Mouse (Mus musculus): ENCODE results near the gene Pfas.

DNA sequence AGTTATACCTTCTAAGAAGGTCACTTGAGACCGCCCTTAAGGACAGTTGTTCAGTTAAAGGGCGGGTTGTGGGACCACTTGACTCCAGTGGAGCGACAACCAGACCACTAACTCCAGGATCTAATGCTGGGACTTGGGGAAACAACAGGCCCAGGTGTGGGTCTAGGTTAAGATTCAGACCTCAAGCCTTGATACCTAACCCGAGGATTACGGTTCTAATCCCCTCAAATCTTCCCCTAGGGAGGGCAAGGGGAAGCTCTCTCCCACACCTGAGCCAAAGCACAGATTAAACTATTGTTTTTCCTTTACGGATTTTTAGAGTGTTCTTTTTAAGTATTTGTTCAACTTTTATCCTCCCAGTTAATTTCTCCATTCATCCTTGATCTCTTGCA, 34.2 kb downstream of the Pfas start:
- TF ChIP-seq CTCF (IDR thresholded peaks at IDR 0.05 in 2 of 3, conservative IDR thresholded peaks at IDR 0.05 in 1 of 3; ENCODE audit: control insufficient read depth in 1 of 3, insufficient read depth in 1 of 3, low read depth in 2 of 3, low read length in 3 of 3, poor library complexity in 1 of 3, severe bottlenecking in 1 of 3) (no peak), USF2 (IDR thresholded peaks at IDR 0.05; ENCODE audit: borderline replicate concordance in 1 of 2, insufficient read depth in 1 of 2, low read depth in 1 of 2, low read length in 2 of 2) (no peak), ZMIZ1 (IDR thresholded peaks at IDR 0.05; ENCODE audit: low read depth, low read length) (no peak), POLR2A (IDR thresholded peaks at IDR 0.05; ENCODE audit: control insufficient read depth in 1 of 2, insufficient read depth in 1 of 2, low read depth in 1 of 2, low read length in 2 of 2, poor library complexity in 1 of 2) (no peak), CHD2 (IDR thresholded peaks at IDR 0.05; ENCODE audit: low read length) (no peak), GATA1 (IDR thresholded peaks at IDR 0.05; ENCODE audit: low read depth, low read length) (no peak), MAX (IDR thresholded peaks at IDR 0.05; ENCODE audit: low read length) (no peak), MAZ (IDR thresholded peaks at IDR 0.05; ENCODE audit: low read depth, low read length) (no peak), RAD21 (IDR thresholded peaks at IDR 0.05; ENCODE audit: low read depth, low read length) (no peak), CHD1 (IDR thresholded peaks at IDR 0.05; ENCODE audit: low read depth, low read length) (no peak), MAFK (IDR thresholded peaks at IDR 0.05; ENCODE audit: borderline replicate concordance, low read depth, low read length) (no peak), ZNF384 (IDR thresholded peaks at IDR 0.05; ENCODE audit: low read depth, low read length) (no peak), ELF1 (IDR thresholded peaks at IDR 0.05; ENCODE audit: low read depth, low read length) (no peak)

Data from MEL (cell line).